Mouse (Mus musculus): Measurements from ENCODE around the gene Ces2g.
A peak's percentile ranks its signal among the peaks of the same experiment; 100 is the strongest.

Gene Ces2g

DNA sequence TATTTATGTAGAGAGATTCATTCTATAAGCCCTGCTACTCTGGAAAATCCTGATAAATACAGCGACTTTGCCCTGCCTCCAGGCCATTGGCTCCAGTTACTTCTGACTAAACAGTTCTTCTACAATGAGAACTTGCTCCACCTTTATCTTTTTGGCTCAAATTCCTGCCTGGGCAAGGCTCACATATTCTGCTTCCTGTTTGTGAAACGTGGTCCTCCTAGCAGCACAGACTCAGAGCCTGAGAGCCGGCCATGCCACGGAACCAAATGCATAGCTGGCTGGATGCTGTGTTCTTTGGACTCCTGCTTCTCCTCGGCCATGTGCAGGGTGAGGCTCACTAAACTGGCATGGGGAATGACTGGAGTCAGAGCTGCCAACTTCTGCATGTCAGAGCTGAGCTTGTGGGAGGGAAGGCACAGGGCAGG lies at the start of gene Ces2g:
Gene Ces2g (plus strand): TSS at position 182 of the 425 bp plus-strand sequence.
- peak; percentile 46 to 60 for DNase-seq

DNA sequence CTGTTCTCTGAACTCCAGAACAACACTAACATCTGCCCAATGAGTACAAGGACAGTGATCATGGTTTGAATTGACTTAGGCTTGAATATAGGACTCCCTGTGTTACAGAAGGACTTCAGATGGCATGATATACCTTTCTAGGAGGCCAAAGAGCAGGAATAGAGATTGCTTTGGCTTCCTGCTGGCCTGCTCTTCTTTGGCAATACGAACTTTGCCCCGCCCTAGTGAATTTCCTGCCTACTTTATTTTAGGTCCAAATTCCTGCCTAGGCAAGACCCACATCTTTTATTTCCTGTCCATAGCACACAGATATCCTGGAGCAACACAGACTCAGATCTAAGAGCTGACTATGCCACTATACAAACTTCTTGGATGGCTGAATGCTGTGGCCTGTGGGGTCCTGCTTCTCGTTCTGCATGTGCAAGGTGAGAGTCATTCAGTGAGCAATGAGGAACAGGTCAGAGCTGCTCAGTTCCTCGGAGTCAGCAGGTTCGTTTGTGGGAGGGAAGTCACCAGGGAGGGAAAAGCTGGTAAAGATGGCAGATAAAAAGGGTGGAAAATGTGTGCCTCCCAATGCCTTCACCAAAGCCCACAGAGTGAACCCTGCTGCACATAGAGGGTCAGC lies 35.4 kb upstream of the Ces2g start, which contains the start of gene Ces2e:
Gene Ces2e (plus strand): TSS at position 289 of the 625 bp plus-strand sequence.
- DNase-seq: peak in 1 of 2 experiments; percentile 2

DNA sequence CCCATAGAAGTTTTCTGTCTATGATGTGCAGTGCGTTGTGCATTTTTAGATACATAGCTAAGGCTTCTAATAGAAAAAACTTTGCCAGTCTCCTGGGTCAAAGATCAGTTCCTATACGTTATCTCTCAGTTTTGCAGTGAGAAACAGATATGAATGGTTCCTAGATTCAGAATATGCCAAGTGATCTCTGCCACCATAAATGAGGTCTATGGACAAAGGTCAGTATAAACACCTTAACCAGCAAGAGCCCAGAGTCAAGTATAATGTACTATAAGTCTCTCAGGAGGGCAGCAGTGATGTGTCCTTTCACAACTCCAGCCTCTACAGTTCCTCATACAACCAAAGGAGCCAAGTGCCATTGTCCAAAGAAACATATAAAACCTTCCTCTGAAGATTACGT lies 34.2 kb upstream of the Ces2g start:
- DNase-seq: no peak

DNA sequence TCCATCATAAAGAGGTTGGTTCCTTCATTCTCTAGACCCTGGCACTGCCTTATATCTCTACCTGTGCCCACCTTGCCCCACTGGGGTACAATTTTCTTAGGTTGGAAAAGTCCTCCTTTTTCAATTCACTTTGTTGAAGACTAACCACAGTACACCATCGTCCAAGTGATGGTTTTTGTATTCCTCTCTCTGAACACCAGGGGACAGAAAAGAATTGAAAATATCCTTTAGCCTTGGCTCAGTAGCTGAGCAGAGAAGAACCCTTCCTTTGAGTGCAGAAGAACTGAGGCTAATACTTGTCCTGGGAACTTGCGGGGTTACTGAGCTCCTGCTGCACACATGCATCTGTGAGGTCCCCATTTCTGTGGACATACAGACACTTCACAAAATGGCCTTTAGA lies 16.9 kb upstream of the Ces2g start:
- DNase-seq: no peak

DNA sequence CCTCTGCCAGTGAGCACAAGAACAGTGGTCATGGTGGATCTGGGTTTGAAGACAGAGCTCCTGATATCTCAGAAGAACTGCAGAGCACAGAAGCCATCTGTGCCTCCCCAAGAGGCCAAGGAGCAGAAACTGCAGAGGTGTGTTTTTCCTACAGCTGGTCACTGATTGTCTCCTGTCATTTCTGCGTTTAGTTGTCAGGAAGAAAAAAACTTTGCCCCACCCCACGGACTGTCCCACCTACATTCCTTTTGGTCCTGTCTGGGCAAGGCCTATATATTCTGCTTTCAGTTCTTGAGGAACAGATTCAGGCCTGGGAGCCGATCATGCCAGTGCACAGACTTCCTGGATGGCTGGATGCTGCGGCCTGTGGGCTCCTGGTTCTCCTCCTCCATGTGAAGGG lies 14.5 kb upstream of the Ces2g start, which contains the start of gene Ces2f:
Gene Ces2f (plus strand): TSS at position 301 of the 400 bp plus-strand sequence.
- DNase-seq: no peak

DNA sequence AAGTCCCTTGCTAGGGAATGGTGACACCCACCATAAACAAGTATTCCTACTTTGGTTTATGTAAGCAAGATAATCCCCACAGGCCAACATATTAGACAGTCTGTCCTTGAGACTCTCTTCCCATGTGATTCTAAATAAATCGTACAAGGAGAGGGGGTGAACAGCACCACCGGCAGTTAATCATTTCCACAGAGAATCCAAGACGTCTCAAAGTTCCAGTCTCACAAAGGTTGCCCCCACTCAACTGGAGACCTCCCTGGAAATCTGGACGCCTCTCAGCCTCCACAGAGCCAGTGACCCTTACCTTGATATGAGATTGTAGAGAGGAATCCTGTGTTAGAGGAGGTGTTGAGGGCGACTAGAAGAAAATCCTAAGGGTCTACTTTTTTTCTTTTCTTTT lies 12.5 kb upstream of the Ces2g start:
- no peak for DNase-seq

DNA sequence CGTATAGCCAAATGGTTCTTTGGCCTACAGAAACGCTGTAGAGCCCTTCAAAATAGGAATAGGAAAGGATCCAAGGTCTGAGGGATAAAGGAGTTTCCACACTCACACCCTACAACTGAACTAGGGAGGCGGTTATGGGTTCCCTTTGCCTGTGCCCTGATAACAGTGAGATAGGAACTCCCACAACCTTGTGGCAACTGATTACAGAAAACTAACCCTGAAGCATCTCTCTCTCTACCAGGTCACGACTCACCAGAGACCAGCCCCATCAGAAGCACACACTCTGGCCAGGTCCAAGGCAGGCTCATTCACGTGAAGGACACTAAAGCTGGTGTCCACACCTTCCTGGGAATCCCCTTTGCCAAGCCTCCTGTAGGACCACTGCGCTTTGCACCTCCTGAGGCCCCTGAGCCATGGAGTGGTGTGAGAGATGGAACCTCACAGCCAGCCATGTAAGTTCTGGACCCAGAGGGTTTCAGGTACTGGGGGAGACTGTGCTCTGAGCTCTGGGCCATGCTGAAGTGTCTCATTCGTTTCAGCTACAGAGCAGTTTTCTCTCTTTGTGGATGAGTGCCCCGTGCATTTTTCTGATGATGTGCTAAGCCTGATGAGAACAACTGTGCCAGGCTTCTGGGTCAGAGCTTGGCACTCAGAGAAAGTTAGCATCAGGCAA lies 847 bp downstream of the Ces2g start:
- DNase-seq: no peak

DNA sequence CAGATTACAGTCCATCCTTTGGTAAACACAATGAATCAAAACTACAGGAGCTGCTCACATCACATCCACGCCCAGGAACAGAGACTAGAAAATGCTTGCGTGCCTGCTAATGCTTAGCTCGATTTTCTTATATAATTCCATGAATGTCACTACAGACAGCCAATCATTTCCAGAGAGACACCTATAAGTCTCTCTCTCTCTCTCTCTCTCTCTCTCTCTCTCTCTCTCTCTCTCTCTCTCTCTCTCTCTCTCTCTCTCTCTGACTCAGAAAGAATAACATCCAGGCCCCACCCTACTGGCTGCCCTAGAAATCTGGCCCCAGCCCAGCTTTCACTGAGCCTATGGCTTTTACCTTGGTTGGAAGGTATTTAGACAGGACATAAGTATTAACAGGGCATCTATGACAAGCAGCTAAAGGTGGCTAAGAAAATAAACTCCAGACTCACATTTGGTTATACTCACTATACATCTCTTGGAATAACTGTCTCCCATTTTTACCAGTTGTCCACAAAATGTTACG lies 1.9 kb downstream of the Ces2g start:
- no peak for DNase-seq

DNA sequence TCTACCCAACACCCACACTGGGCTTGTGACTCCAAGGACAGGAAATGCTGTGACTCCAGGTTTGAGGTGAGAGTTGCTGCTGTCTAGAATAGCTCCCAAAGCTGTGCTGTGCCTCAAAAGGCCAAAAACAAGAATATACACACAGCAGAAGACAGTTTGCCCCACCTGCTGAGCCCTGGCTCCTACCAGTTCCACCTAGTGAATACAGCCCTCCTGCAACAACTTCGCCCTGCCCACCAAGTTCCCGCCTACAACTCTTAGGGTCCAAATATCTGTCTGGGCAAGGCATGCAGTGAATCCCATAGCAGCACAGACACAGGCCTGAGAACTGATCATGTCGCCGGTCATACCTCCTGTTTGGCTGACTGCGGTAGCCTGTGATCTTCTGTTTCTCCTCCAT lies 22.6 kb downstream of the Ces2g start:
- DNase-seq: no peak

DNA sequence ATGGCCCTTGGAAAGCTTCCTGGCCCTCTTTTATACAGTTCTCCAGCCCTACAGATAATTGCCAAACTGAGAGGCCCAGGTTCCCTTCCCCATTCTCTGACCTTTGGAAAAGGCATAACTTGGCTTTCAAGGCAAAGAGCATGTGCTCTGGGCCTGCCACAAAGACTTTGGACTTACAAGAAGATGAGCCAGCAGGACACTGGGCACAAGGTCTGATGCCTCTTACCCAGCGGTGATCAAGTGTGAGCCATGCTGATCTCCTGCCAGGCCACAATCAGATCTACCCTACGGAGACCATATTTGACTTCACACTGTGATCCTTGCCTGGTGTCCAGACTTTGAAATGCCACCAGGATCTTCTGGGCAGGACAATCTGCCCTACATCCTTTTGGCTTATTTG lies 23.4 kb downstream of the Ces2g start:
- DNase-seq: no peak

DNA sequence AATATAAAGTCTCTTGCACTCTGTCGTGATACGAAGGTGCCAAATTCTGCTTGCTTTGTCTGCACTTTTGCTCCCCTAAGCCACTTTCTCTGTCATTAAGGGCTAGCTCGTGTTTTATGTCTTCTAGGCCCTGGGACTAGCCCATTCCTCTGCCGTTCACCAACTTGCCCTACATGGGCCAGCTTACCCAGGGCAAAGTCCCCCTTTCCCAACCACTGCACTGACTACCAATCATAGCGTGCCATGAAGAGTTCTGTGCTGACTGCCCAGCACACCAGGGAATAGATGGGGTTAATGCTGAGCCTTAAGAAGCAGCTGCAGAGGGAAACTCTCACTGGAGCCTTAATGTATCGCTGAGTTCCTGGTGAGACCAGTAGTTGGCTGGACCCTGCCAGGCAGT lies 36.7 kb downstream of the Ces2g start:
- DNase-seq: no peak

DNA sequence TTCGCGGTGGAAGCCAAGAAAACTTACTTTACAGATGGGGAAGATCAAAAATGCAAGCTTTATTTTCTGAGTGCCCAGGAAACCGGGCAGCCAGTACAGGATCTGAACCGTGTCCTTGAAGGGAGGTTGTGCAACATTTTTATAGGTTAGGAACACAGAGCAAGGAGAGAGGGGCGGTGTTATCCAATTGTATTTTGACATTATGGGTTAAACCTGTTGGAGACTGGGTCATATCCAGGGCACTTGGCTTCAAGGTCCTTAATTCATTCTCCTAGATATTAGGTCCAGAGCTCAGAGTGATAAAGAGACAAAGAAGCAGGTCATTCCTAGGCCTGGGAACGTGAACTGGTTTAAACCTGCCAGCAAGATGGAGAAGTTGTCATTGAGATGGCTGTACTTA lies 37.7 kb downstream of the Ces2g start:
- DNase-seq: no peak

DNA sequence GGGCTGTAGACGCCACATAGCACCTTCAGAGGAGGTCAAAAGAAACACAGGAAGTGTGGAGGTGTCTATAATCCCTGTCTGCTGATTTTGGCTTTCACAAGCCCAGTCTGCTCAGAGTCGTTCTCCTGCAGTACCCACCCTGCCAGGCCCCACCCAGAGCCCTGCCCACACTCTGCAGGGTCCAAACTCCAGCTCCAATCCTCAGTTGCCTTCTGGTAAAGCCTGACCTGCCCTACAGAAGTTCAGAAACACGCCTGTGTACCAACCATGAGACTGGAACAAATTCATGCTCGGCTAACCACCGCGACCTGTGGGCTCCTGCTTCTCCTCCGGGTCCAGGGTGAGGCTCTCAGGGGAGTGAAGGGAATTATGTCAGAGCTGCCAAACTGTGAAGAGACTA lies 39.1 kb downstream of the Ces2g start, which contains the start of gene Ces2h:
Gene Ces2h (plus strand): TSS at position 268 of the 400 bp plus-strand sequence.
- DNase-seq: no peak

DNA sequence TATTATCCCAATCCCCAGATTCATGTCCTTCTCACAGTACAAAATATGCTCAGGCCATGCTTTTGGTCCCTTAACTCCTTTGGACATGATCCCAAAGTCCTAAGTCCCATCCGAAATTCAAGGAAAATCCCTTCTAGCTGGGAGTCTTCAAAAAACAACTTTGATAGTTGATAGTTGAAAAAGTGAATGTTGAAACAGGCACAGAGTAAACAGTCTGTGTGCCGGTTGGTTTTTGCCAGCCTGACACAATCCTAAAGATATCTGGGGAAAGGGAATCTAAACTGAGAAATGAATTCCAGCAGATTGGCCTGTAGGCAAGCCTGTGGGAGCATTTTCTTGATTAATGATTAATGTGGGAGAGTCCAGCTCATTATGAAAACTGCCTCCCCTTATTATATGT lies 48.5 kb downstream of the Ces2g start:
- no peak for DNase-seq

DNA sequence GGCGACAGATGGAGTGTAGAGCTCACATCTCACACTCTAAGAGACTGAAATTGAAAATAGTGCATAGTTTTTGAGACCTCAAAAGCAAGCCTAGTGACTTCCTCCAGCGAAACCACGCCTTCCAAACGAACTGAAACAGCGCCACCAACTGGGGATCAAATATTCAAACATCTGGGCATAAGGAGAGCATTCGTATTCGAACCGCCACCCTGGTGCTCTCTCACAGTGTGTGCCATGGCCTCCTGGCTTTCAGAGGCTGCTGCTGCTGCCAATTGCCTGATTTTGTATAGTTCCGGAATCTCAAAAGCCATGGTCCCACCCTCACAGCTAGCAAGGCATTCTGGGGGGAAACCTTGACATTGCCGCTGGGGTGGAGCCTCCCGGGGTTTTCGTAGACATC lies 49.6 kb downstream of the Ces2g start:
- DNase-seq: peak in 1 of 2 experiments; percentile 4

DNA sequence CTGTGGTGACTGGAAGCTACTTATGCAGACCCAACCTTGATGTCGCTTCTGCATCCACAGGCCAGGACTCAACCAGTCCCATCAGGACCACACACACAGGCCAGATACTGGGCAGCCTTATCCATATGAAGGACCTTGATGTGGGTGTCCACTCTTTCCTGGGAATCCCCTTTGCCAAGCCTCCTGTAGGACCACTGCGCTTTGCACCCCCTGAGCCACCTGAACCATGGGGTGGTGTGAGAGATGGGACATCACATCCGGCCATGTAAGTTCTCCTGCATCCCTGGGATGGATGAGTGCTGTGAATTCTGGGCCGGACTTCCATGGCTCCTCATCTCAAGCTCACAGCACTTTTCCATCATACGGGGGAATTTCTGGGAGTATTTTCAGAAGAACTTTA lies 52.9 kb downstream of the Ces2g start:
- no peak for DNase-seq
